Mouse (Mus musculus): ENCODE measurements around the gene Gm5148.

GRCm38 (mm10) chr3:37748002-37748733 lies 23.9 kb upstream of the Gm5148 start:
- TF ChIP-seq CTCF (IDR thresholded peaks at IDR 0.05 in 2 of 3, conservative IDR thresholded peaks at IDR 0.05 in 1 of 3; ENCODE audit: control insufficient read depth in 1 of 3, insufficient read depth in 1 of 3, low read depth in 2 of 3, low read length in 3 of 3, poor library complexity in 1 of 3, severe bottlenecking in 1 of 3) (no peak), MYC (IDR thresholded peaks at IDR 0.05; ENCODE audit: low read depth, low read length) (peak; percentile 94), KAT2A (conservative IDR thresholded peaks at IDR 0.05; ENCODE audit: low read depth, low read length) (no peak), RCOR1 (IDR thresholded peaks at IDR 0.05; ENCODE audit: low read depth, low read length) (peak; percentile 88), EP300 (IDR thresholded peaks at IDR 0.05; ENCODE audit: low read depth in 1 of 2, low read length in 2 of 2) (peak; percentile 83 to 86)

Data from MEL (cell line).